Mouse (Mus musculus): ENCODE results near the gene Clca3a1. TPM values are rescaled to one million over a fixed set of nuclear protein-coding genes. Genes with fewer than 3 reads are reported as not detected.

Clca3a1 gene
- total and polyA plus RNA-seq, 3 experiments: 0.27 TPM; not detected in 2

DNA sequence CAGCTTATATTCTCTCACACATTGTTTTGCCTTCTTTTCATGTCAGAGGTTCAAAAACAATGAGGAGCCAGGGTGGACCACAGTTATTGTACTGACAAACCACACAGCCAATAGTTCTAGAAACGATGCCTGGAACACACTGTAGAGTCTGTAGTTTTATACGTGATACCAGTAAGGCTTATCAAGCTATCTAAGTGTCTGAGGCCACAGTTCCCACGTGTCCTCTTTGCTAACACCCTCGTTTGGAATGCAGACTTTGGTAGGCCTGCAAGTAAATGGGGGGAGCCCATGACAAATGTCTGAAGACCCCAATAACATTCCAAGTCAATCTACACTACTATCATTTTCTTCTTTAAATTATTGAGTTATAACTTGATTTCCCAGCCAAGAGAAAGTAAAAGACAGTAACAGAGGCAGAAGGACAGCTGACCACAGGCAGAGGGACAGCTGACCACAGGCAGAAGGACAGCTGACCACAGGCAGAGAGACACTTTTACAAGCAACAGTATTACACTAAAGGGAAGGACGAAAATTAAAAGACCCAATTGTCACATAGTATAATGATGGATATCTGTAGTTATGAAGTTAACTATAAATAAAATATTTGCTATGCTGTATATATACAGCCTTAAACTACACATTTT, 61.9 kb downstream of the Clca3a1 start:
- Histone ChIP-seq H3K4me3 (replicated peaks in 1 of 3; ENCODE audit: low read depth in 2 of 3, low read length in 2 of 3, poor library complexity in 1 of 3) (no peak overlapping the region), H3K9ac (ENCODE audit: insufficient read depth, low read depth) (no peak overlapping the region), H3K4me1 (ENCODE audit: control insufficient read depth in 1 of 2, insufficient read depth in 2 of 2) (peaks cover 4 to 41% of the 10 kb centered on the region in 2 experiments; a peak in 3 of 4 replicates), H3K27ac (ENCODE audit: insufficient read depth, low read depth) (no peak overlapping the region), H3K4me2 (ENCODE audit: insufficient read depth, low read depth, poor library complexity, severe bottlenecking) (no peak overlapping the region), H3K79me2 (replicated peaks; ENCODE audit: control insufficient read depth, extremely low read depth, insufficient read depth, poor library complexity, severe bottlenecking) (0 out of 2 replicates have a peak, but pooled peaks cover 3% of the 10 kb centered on the region), H3K9me3 (replicated peaks; ENCODE audit: low read length) (no peaks in the 10 kb centered on the region), H3K36me3 (replicated peaks in 1 of 2; ENCODE audit: control insufficient read depth in 1 of 2, insufficient read depth in 1 of 2, low read length in 1 of 2) (peaks cover 46 to 76% of the 10 kb centered on the region in 2 experiments), H3K27me3 (replicated peaks) (no peaks in the 10 kb centered on the region)
- in situ Hi-C loops (cut with MboI; ENCODE audit: low pct_ligation_motif_present, low pct_unique_long_range_greater_than_20kb, low sequenced_read_pairs): no loop called here
- no peak for DNase-seq (ENCODE audit: extremely low read depth)
- dilution Hi-C loops (cut with MboI; ENCODE audit: extremely low pct_ligation_motif_present, extremely low pct_unique_long_range_greater_than_20kb, low sequenced_read_pairs): no loop called here
- TF ChIP-seq RAD21 (IDR thresholded peaks at IDR 0.05; ENCODE audit: low read depth, low read length) (no peak), UBTF (IDR thresholded peaks at IDR 0.05; ENCODE audit: low read depth, low read length) (no peak), USF1 (IDR thresholded peaks at IDR 0.05; ENCODE audit: low read depth, low read length) (no peak), RCOR1 (conservative IDR thresholded peaks at IDR 0.05; ENCODE audit: low read depth, low read length) (no peak), TBP (conservative IDR thresholded peaks at IDR 0.05; ENCODE audit: low read depth, low read length) (no peak), ZMIZ1 (IDR thresholded peaks at IDR 0.05; ENCODE audit: low read depth, low read length) (no peak)

DNA sequence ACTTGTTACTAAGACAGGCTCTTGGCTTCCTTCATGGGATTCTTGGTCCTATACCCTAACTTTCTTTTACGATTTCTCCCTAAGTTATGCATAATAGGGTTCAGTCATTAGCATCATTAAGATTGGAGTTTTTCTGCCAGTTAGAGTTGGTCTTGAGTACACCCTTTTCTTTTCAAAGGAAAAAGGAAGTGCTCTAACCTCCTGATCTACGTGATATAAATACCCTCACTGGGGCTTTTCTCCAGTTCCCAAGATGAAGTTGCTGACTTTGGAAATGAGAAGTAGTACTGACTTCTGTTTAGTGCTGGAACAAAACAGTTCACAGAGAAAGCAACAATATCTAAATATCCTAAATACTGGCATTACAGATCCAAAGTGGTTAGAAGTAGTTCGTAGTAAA, 62.8 kb downstream of the Clca3a1 start:
- H3K9ac ChIP-seq (ENCODE audit: insufficient read depth, low read depth): no peak overlapping the region
- peak; percentile 58 for DNase-seq (ENCODE audit: extremely low read depth)
- 0 out of 2 replicates have a peak, but pooled peaks cover 3% of the 10 kb centered on the region for H3K79me2 ChIP-seq (replicated peaks; ENCODE audit: control insufficient read depth, extremely low read depth, insufficient read depth, poor library complexity, severe bottlenecking)
- no peaks in the 10 kb centered on the region for H3K9me3 ChIP-seq (replicated peaks; ENCODE audit: low read length)
- no peaks in the 10 kb centered on the region for H3K27me3 ChIP-seq (replicated peaks)
- peaks cover 54 to 78% of the 10 kb centered on the region in 2 experiments for H3K36me3 ChIP-seq (replicated peaks in 1 of 2; ENCODE audit: control insufficient read depth in 1 of 2, insufficient read depth in 1 of 2, low read length in 1 of 2)
- peaks cover 4 to 33% of the 10 kb centered on the region in 2 experiments; a peak in 3 of 4 replicates for H3K4me1 ChIP-seq (ENCODE audit: control insufficient read depth in 1 of 2, insufficient read depth in 2 of 2)
- in situ Hi-C loops (cut with MboI; ENCODE audit: low pct_ligation_motif_present, low pct_unique_long_range_greater_than_20kb, low sequenced_read_pairs): no loop called here
- H3K27ac ChIP-seq (ENCODE audit: insufficient read depth, low read depth): no peak overlapping the region
- H3K4me3 ChIP-seq (replicated peaks in 1 of 3; ENCODE audit: low read depth in 2 of 3, low read length in 2 of 3, poor library complexity in 1 of 3): no peak overlapping the region
- TF ChIP-seq CTCF (conservative IDR thresholded peaks at IDR 0.05 in 1 of 2, IDR thresholded peaks at IDR 0.05 in 1 of 2; ENCODE audit: low read depth in 2 of 2, low read length in 2 of 2) (no peak), MAFK (IDR thresholded peaks at IDR 0.05; ENCODE audit: insufficient replicate concordance, low read length) (no peak), HCFC1 (IDR thresholded peaks at IDR 0.05; ENCODE audit: low read depth, low read length) (no peak), MEF2A (IDR thresholded peaks at IDR 0.05; ENCODE audit: borderline replicate concordance, low read depth, low read length) (peak; percentile 70; the same call in 1 of the 2 replicates), SIN3A (IDR thresholded peaks at IDR 0.05; ENCODE audit: low read length) (0 out of 2 replicates have a peak, but pooled peaks have one; percentile 33), ETS1 (conservative IDR thresholded peaks at IDR 0.05; ENCODE audit: low read depth, low read length) (peak; percentile 51), BHLHE40 (IDR thresholded peaks at IDR 0.05; ENCODE audit: low read depth, low read length) (peak; percentile 32), EP300 (IDR thresholded peaks at IDR 0.05; ENCODE audit: low read length) (peak; percentile 63), CHD1 (IDR thresholded peaks at IDR 0.05; ENCODE audit: low read depth, low read length) (0 out of 2 replicates have a peak, but pooled peaks have one; percentile 56)
- dilution Hi-C loops (cut with MboI; ENCODE audit: extremely low pct_ligation_motif_present, extremely low pct_unique_long_range_greater_than_20kb, low sequenced_read_pairs): no loop called here
- no peak overlapping the region for H3K4me2 ChIP-seq (ENCODE audit: insufficient read depth, low read depth, poor library complexity, severe bottlenecking)

Measured in CH12.LX (cell line).